Mouse (Mus musculus) heart, postnatal 0 days (tissue): ENCODE data around the gene Rnf186. TPM values are rescaled to one million over a fixed set of nuclear protein-coding genes. Genes with fewer than 3 reads are reported as not detected.

Experiments used
- ATAC-seq: fragments of 200-750 bp; cut with Nextera tagmentation; 2 replicates; pipeline ENCODE4 v1.8.0; 2017; ENCODE audit warnings: low read depth, moderate number of reproducible peaks, moderate library complexity; ENCODE audit not compliant: insufficient read depth
- DNase-seq: peaks from one replicate; pipeline ENCODE4 v3.0.0-alpha.2; 2016; ENCODE audit warnings: low spot score
- H3K27ac ChIP-seq: fragments of 300-500 bp; sonication (generic); 2 replicates; pipeline ENCODE4 v1.5.1; 2014; ENCODE audit warnings: low read depth, mild to moderate bottlenecking
- H3K27me3 ChIP-seq: fragments of 300-500 bp; sonication (generic); 2 replicates; pipeline ENCODE4 v1.6.1; 2014; ENCODE audit warnings: low read length, mixed read lengths; ENCODE audit not compliant: control insufficient read depth, insufficient read depth
- H3K36me3 ChIP-seq: fragments of 300-500 bp; sonication (generic); replicated peaks from 2 replicates; pipeline ENCODE4 v1.6.1; 2014; ENCODE audit warnings: low read length, mixed read lengths; ENCODE audit not compliant: control insufficient read depth, insufficient read depth
- H3K4me1 ChIP-seq: fragments of 300-500 bp; sonication (generic); 2 replicates; pipeline ENCODE4 v1.6.1; 2014; ENCODE audit warnings: antibody characterized with exemption; ENCODE audit not compliant: control insufficient read depth, insufficient read depth
- H3K4me2 ChIP-seq: fragments of 300-500 bp; sonication (generic); 2 replicates; pipeline ENCODE4 v1.6.1; 2014; ENCODE audit warnings: low read depth, mild to moderate bottlenecking, low read length, moderate library complexity
- H3K4me3 ChIP-seq: fragments of 300-500 bp; sonication (generic); 2 replicates; pipeline ENCODE4 v1.5.1; 2014; ENCODE audit warnings: low read depth, low read length
- H3K9ac ChIP-seq: fragments of 300-500 bp; sonication (generic); replicated peaks from 2 replicates; pipeline ENCODE4 v1.6.1; 2014; ENCODE audit warnings: low read depth, low read length, mixed read lengths
- H3K9me3 ChIP-seq: fragments of 300-500 bp; sonication (generic); replicated peaks from 2 replicates; pipeline ENCODE4 v1.6.1; 2016; ENCODE audit warnings: low read length; ENCODE audit not compliant: control insufficient read depth
- CTCF ChIP-seq: IDR thresholded peaks from 2 replicates; pipeline ENCODE4 v1.5.1; 2016; ENCODE audit warnings: antibody characterized with exemption, control low read depth, low read depth
- EP300 ChIP-seq: IDR thresholded peaks from 2 replicates; pipeline ENCODE4 v1.6.1; 2016; ENCODE audit warnings: antibody characterized with exemption, low read depth
- WGBS: fragments of 180-500 bp; shearing (Covaris S2); extraction: QIAGEN DNeasy Blood & Tissue Kit; methylation state at CpG from one replicate; pipeline ENCODE4 v1.1.7; 2014; 5-methylcytosine and 5-hydroxymethylcytosine counted together
- polyA plus RNA-seq: library from polyadenylated mRNA; unstranded; fragments of >200 nt; fragmentation: Nextera tagmentation; extraction: Ambion mirVana; gene quantifications from 2 replicates; pipeline ENCODE4 v1.2.1, GENCODE M21; 2015
- total RNA-seq: library from RNA; depleted of rRNA; stranded (reverse); fragments of >200 nt; gene quantifications from 2 replicates; pipeline ENCODE4 v1.2.3, GENCODE M21; 2014; ENCODE audit warnings: low replicate concordance; rRNA removed

Rnf186 gene
- total RNA-seq (not detected in 2 replicates), polyA plus RNA-seq (0.10 TPM in 1 of 2 replicates, not detected in the other)

DNA sequence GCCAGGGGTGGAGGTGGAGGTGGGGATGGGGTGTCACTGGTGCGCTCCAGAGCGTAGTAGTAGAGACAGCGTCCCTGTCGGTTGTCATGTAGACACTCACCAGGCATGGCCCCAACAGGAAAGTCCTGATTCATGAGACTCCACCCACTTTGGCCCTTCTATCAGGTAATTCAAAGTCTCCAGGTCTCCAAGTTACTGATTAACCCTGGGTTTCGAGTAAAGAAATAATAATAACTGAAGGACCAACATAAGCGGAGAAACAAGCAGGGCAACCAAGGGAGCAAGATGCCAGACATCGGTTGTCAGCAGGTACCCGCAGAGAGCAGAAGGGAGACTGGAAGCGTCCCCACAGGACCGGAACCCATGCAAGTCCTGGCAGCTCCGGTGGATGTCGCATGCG, at the start of gene Rnf186:
TSS of gene Rnf186 (plus strand) at position 247 of the 400 bp plus-strand sequence.
- TF ChIP-seq CTCF (no peak), EP300 (no peak)
- Histone ChIP-seq H3K27ac (no peak within 1 kb of the TSS), H3K4me2 (no peak within 1 kb of the TSS), H3K9me3 (no peaks in the 10 kb centered on the region), H3K4me3 (no peak within 1 kb of the TSS), H3K27me3 (no peaks in the 10 kb centered on the region), H3K36me3 (no peaks in the 10 kb centered on the region), H3K9ac (no peak within 1 kb of the TSS), H3K4me1 (peaks cover 11% of the 10 kb centered on the region; the same call in 1 of the 2 replicates)
- 85% methylated on average over 13 of the region's 13 CpGs for WGBS
- DNase-seq (no peak), ATAC-seq (no peak)

DNA sequence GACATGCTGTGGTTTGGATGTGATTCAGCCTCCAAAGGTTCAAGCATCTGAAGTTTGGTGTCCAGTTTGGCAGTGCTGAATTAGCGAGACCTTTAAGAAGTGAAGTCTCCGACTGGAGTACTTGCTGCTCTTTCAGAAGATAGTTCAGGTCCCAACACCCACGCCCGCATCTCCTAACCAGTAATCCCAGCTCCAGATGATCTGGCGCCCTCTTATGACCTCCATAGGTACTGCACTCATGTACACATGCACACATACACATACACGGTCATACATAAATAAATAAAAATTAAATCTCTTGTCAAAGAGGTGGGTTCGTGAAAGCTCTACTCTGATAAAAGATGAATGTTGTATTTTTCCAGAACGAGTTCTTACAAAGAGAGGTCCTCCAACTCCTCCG, 49.6 kb upstream of the Rnf186 start:
- Histone ChIP-seq H3K9ac (no peak overlapping the region), H3K4me3 (no peak overlapping the region), H3K4me1 (peaks cover 6% of the 10 kb centered on the region; the same call in 1 of the 2 replicates), H3K4me2 (no peak overlapping the region), H3K27me3 (0 out of 2 replicates have a peak, but pooled peaks cover 8% of the 10 kb centered on the region), H3K27ac (no peak overlapping the region), H3K36me3 (no peaks in the 10 kb centered on the region), H3K9me3 (no peaks in the 10 kb centered on the region)
- no peak for TF ChIP-seq CTCF
- TF ChIP-seq EP300, result no peak
- 78% methylated on average over 9 of the region's 9 CpGs for WGBS
- DNase-seq, result no peak
- no peak for ATAC-seq

DNA sequence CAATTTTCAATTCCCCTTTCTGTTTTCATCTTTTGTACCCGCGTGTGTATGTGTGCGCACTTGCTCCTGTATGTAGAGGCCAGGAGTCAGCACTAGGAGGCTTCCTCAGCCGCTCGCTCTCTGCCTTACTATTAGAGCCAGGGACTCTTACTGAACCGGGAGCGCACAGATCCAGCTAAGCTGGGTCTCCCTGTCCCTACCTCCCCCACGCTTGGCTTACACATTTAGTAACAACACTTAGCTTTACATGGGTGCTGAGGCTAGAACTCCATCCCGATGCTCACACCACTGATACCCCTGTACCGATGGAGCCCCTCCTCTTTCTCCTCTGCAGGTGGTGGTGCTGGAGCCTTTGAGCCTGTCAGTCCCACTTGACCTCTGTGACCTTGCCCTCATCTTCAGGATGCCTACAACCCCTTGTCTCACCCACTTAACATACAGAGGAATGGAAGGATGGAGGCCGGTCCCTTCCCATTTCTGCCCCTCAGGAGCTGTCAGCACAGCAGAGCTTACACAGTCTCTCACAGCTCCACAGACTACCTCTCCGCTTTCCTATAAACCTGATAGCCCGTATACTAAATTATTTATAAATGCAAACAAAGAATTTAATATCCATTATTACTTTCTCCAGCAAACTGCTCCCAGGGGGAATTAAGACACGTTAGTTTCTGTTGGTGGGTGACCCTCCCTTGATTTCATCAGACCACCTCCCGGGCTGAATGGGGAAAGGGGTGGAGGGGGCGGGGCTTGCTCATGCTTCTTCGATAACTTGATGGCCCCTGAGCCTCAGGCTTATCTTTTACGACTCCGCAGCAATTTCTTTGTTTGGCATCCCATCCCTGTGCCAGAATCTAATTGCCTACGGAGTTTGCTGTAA, 45.4 kb upstream of the Rnf186 start:
- no peak overlapping the region for H3K9ac ChIP-seq
- DNase-seq, result no peak

DNA sequence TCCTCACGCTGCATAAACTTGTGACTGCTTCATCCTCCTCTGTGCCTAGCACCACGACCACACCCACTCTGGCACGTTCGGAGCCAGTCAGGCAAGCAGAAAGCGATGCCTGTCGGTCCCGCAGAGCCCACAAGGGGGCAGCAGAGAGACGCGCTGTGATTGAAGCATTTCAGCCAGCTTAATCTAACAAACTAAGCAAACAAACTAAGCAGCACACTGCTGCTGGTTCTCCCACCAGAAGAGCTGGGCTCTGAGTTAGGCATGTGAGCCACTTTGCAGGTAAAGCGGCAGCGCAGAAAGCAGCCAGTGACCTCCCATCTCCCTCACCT, 44.8 kb upstream of the Rnf186 start:
- Histone ChIP-seq H3K9me3 (no peaks in the 10 kb centered on the region), H3K4me2 (no peak overlapping the region), H3K4me3 (no peak overlapping the region), H3K27ac (no peak overlapping the region), H3K9ac (no peak overlapping the region), H3K27me3 (0 out of 2 replicates have a peak, but pooled peaks cover 8% of the 10 kb centered on the region), H3K36me3 (no peaks in the 10 kb centered on the region), H3K4me1 (no peaks in the 10 kb centered on the region)
- peak; percentile 86 for DNase-seq
- TF ChIP-seq EP300 (no peak), CTCF (peak; percentile 100)
- WGBS, result under 1% methylated on average over 11 of the region's 11 CpGs
- ATAC-seq, result peak; percentile 75

More for the DNA sequence above, 45.4 kb upstream of the Rnf186 start:
- Histone ChIP-seq H3K4me3 (no peak overlapping the region), H3K4me2 (no peak overlapping the region), H3K9me3 (no peaks in the 10 kb centered on the region), H3K27ac (no peak overlapping the region), H3K36me3 (no peaks in the 10 kb centered on the region), H3K27me3 (0 out of 2 replicates have a peak, but pooled peaks cover 8% of the 10 kb centered on the region), H3K4me1 (no peaks in the 10 kb centered on the region)
- ATAC-seq, result no peak
- TF ChIP-seq EP300 (no peak), CTCF (no peak)
- 33% methylated on average over 20 of the region's 20 CpGs for WGBS

DNA sequence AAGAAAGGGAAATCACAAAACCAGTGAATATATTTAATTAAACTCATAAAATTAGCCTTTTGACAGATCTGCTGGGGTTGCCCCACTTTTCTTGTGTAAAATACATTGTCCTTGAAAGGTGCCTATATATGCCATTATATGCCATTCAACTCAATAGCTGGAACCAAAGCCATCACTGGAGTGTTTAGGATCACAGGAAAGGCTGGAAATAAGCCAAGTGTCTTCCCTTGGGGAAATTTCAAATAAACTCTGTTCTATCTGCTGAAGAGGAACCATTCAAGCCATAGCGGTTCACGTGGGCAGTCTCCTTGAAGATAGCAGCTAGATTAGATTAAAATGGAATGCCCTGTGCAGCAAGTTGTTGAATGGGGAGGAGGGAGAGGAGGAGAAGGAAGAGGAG, 41.4 kb upstream of the Rnf186 start:
- no peak overlapping the region for H3K4me3 ChIP-seq
- no peaks in the 10 kb centered on the region for H3K9me3 ChIP-seq
- no peaks in the 10 kb centered on the region for H3K4me1 ChIP-seq
- ATAC-seq, result no peak
- no peak for DNase-seq
- TF ChIP-seq EP300 (no peak), CTCF (no peak)
- no peak overlapping the region for H3K9ac ChIP-seq
- H3K27ac ChIP-seq, result no peak overlapping the region
- 0 out of 2 replicates have a peak, but pooled peaks cover 8% of the 10 kb centered on the region for H3K27me3 ChIP-seq
- no peaks in the 10 kb centered on the region for H3K36me3 ChIP-seq
- 23% methylated on average over 2 of the region's 2 CpGs for WGBS
- H3K4me2 ChIP-seq, result no peak overlapping the region
